Mouse (Mus musculus): ENCODE results near the gene Dse. TPM values are rescaled to one million over a fixed set of nuclear protein-coding genes. Genes with fewer than 3 reads are reported as not detected.

Gene Dse
- polyA plus RNA-seq, 1 experiment, result 51.4 TPM

GRCm38 (mm10) chr10:34139768-34140167 is 67.7 kb downstream of the Dse start:
- H3K4me1 ChIP-seq (ENCODE audit: control insufficient read depth, insufficient read depth, low read length), result no peaks in the 10 kb centered on the region
- no peak overlapping the region for H3K4me3 ChIP-seq (ENCODE audit: low read depth, low read length)
- no peak overlapping the region for H3K27ac ChIP-seq (ENCODE audit: insufficient read depth, low read length)
- no peaks in the 10 kb centered on the region for H3K27me3 ChIP-seq (ENCODE audit: control insufficient read depth, insufficient read depth, low read length, poor library complexity, severe bottlenecking)
- no peaks in the 10 kb centered on the region for H3K9me3 ChIP-seq (replicated peaks; ENCODE audit: control insufficient read depth, insufficient read depth, low read length, poor library complexity, severe bottlenecking)
- H3K9ac ChIP-seq (ENCODE audit: low read depth, poor library complexity, severe bottlenecking), result no peak overlapping the region
- no peaks in the 10 kb centered on the region for H3K36me3 ChIP-seq (ENCODE audit: control insufficient read depth, insufficient read depth, low read length, poor library complexity, severe bottlenecking)
- TF ChIP-seq POLR2A (IDR thresholded peaks at IDR 0.05; ENCODE audit: insufficient read depth, low read length), result no peak
- no peak for TF ChIP-seq CTCF (IDR thresholded peaks at IDR 0.05; ENCODE audit: low read depth, low read length)
- TF ChIP-seq EP300 (IDR thresholded peaks at IDR 0.05; ENCODE audit: insufficient read depth, low read depth, low read length), result no peak

GRCm38 (mm10) chr10:34138027-34138426 is 69.5 kb downstream of the Dse start:
- H3K36me3 ChIP-seq (ENCODE audit: control insufficient read depth, insufficient read depth, low read length, poor library complexity, severe bottlenecking), result no peaks in the 10 kb centered on the region
- TF ChIP-seq EP300 (IDR thresholded peaks at IDR 0.05; ENCODE audit: insufficient read depth, low read depth, low read length), result no peak
- TF ChIP-seq CTCF (IDR thresholded peaks at IDR 0.05; ENCODE audit: low read depth, low read length), result no peak
- TF ChIP-seq POLR2A (IDR thresholded peaks at IDR 0.05; ENCODE audit: insufficient read depth, low read length), result no peak
- H3K4me1 ChIP-seq (ENCODE audit: control insufficient read depth, insufficient read depth, low read length), result no peaks in the 10 kb centered on the region
- H3K4me3 ChIP-seq (ENCODE audit: low read depth, low read length), result no peak overlapping the region
- H3K27ac ChIP-seq (ENCODE audit: insufficient read depth, low read length), result no peak overlapping the region
- no peaks in the 10 kb centered on the region for H3K9me3 ChIP-seq (replicated peaks; ENCODE audit: control insufficient read depth, insufficient read depth, low read length, poor library complexity, severe bottlenecking)
- no peak overlapping the region for H3K9ac ChIP-seq (ENCODE audit: low read depth, poor library complexity, severe bottlenecking)
- H3K27me3 ChIP-seq (ENCODE audit: control insufficient read depth, insufficient read depth, low read length, poor library complexity, severe bottlenecking), result no peaks in the 10 kb centered on the region

- TF ChIP-seq EP300 (IDR thresholded peaks at IDR 0.05; ENCODE audit: insufficient read depth, low read depth, low read length) (no peak), POLR2A (IDR thresholded peaks at IDR 0.05; ENCODE audit: insufficient read depth, low read length) (no peak), CTCF (IDR thresholded peaks at IDR 0.05; ENCODE audit: low read depth, low read length) (no peak)
- H3K9ac ChIP-seq (ENCODE audit: low read depth, poor library complexity, severe bottlenecking), result no peak overlapping the region
- no peak overlapping the region for H3K4me3 ChIP-seq (ENCODE audit: low read depth, low read length)
- no peaks in the 10 kb centered on the region for H3K9me3 ChIP-seq (replicated peaks; ENCODE audit: control insufficient read depth, insufficient read depth, low read length, poor library complexity, severe bottlenecking)
- H3K27ac ChIP-seq (ENCODE audit: insufficient read depth, low read length), result no peak overlapping the region
- no peaks in the 10 kb centered on the region for H3K36me3 ChIP-seq (ENCODE audit: control insufficient read depth, insufficient read depth, low read length, poor library complexity, severe bottlenecking)
- H3K4me1 ChIP-seq (ENCODE audit: control insufficient read depth, insufficient read depth, low read length), result no peaks in the 10 kb centered on the region
- no peaks in the 10 kb centered on the region for H3K27me3 ChIP-seq (ENCODE audit: control insufficient read depth, insufficient read depth, low read length, poor library complexity, severe bottlenecking)
Measured at GRCm38 (mm10) chr10:34136432-34136831, 71.1 kb downstream of the Dse start.

GRCm38 (mm10) chr10:34131356-34131755 is 76.2 kb downstream of the Dse start:
- Histone ChIP-seq H3K9me3 (replicated peaks; ENCODE audit: control insufficient read depth, insufficient read depth, low read length, poor library complexity, severe bottlenecking) (no peaks in the 10 kb centered on the region), H3K4me3 (ENCODE audit: low read depth, low read length) (no peak overlapping the region), H3K27me3 (ENCODE audit: control insufficient read depth, insufficient read depth, low read length, poor library complexity, severe bottlenecking) (peaks cover 3% of the 10 kb centered on the region), H3K4me1 (ENCODE audit: control insufficient read depth, insufficient read depth, low read length) (no peaks in the 10 kb centered on the region), H3K27ac (ENCODE audit: insufficient read depth, low read length) (no peak overlapping the region), H3K9ac (ENCODE audit: low read depth, poor library complexity, severe bottlenecking) (no peak overlapping the region), H3K36me3 (ENCODE audit: control insufficient read depth, insufficient read depth, low read length, poor library complexity, severe bottlenecking) (no peaks in the 10 kb centered on the region)
- TF ChIP-seq POLR2A (IDR thresholded peaks at IDR 0.05; ENCODE audit: insufficient read depth, low read length), result no peak
- no peak for TF ChIP-seq EP300 (IDR thresholded peaks at IDR 0.05; ENCODE audit: insufficient read depth, low read depth, low read length)
- no peak for TF ChIP-seq CTCF (IDR thresholded peaks at IDR 0.05; ENCODE audit: low read depth, low read length)

- no peak overlapping the region for H3K4me3 ChIP-seq (ENCODE audit: low read depth, low read length)
- H3K4me1 ChIP-seq (ENCODE audit: control insufficient read depth, insufficient read depth, low read length), result no peaks in the 10 kb centered on the region
- TF ChIP-seq POLR2A (IDR thresholded peaks at IDR 0.05; ENCODE audit: insufficient read depth, low read length) (no peak), CTCF (IDR thresholded peaks at IDR 0.05; ENCODE audit: low read depth, low read length) (no peak), EP300 (IDR thresholded peaks at IDR 0.05; ENCODE audit: insufficient read depth, low read depth, low read length) (no peak)
- H3K9ac ChIP-seq (ENCODE audit: low read depth, poor library complexity, severe bottlenecking), result no peak overlapping the region
- H3K9me3 ChIP-seq (replicated peaks; ENCODE audit: control insufficient read depth, insufficient read depth, low read length, poor library complexity, severe bottlenecking), result no peaks in the 10 kb centered on the region
- H3K27me3 ChIP-seq (ENCODE audit: control insufficient read depth, insufficient read depth, low read length, poor library complexity, severe bottlenecking), result peaks cover 5% of the 10 kb centered on the region
- no peak overlapping the region for H3K27ac ChIP-seq (ENCODE audit: insufficient read depth, low read length)
- no peaks in the 10 kb centered on the region for H3K36me3 ChIP-seq (ENCODE audit: control insufficient read depth, insufficient read depth, low read length, poor library complexity, severe bottlenecking)
Measured at GRCm38 (mm10) chr10:34128391-34128790, 79.1 kb downstream of the Dse start.

GRCm38 (mm10) chr10:34127392-34128378 is 79.8 kb downstream of the Dse start, which contains the start of gene Calhm6:
Gene Calhm6, minus strand, starts transcription at chr10:34127984.
- Histone ChIP-seq H3K4me1 (ENCODE audit: control insufficient read depth, insufficient read depth, low read length) (no peaks in the 10 kb centered on the region), H3K36me3 (ENCODE audit: control insufficient read depth, insufficient read depth, low read length, poor library complexity, severe bottlenecking) (no peaks in the 10 kb centered on the region), H3K27ac (ENCODE audit: insufficient read depth, low read length) (no peak within 1 kb of the TSS), H3K4me3 (ENCODE audit: low read depth, low read length) (peak within 1 kb of the TSS; percentile 42), H3K9me3 (replicated peaks; ENCODE audit: control insufficient read depth, insufficient read depth, low read length, poor library complexity, severe bottlenecking) (no peaks in the 10 kb centered on the region), H3K27me3 (ENCODE audit: control insufficient read depth, insufficient read depth, low read length, poor library complexity, severe bottlenecking) (peaks cover 5% of the 10 kb centered on the region), H3K9ac (ENCODE audit: low read depth, poor library complexity, severe bottlenecking) (peak within 1 kb of the TSS; percentile 14)
- TF ChIP-seq EP300 (IDR thresholded peaks at IDR 0.05; ENCODE audit: insufficient read depth, low read depth, low read length), result no peak
- TF ChIP-seq CTCF (IDR thresholded peaks at IDR 0.05; ENCODE audit: low read depth, low read length), result no peak
- TF ChIP-seq POLR2A (IDR thresholded peaks at IDR 0.05; ENCODE audit: insufficient read depth, low read length), result no peak

All from ES-Bruce4 (cell line).